Comparison of ENCODE assay signal across 8 mouse cellular contexts in genomic region chr9:37488611-37489396, GRCm38 (mm10). TPM values are rescaled to one million over a fixed set of nuclear protein-coding genes. Genes with fewer than 3 reads are reported as not detected.
DNase-seq lines count a peak whose midpoint lies in the region; ATAC-seq and TF ChIP-seq lines count a peak whose summit lies in the region.

Gene Msantd2 (plus strand): TSS chr9:37489319.

- H3K4me1 ChIP-seq in ES-Bruce4 (ENCODE audit: control insufficient read depth, insufficient read depth, low read length) = peaks cover 2% of the 10 kb centered on the region
- H3K4me1 ChIP-seq in forebrain, embryonic 15.5 days = peaks cover 30% of the 10 kb centered on the region
- peaks cover 3% of the 10 kb centered on the region; the same call in 1 of the 2 replicates for H3K4me1 ChIP-seq in lung, adult 2 months (ENCODE audit: control insufficient read depth, insufficient read depth, low read length)

- no peak for TF ChIP-seq POLR2A in ES-Bruce4 (IDR thresholded peaks at IDR 0.05; ENCODE audit: insufficient read depth, low read length)
- TF ChIP-seq POLR2A in lung, adult 2 months (IDR thresholded peaks at IDR 0.05; ENCODE audit: borderline replicate concordance, extremely low read depth, low read depth, low read length) = peak; percentile 76

- ATAC-seq in forebrain, embryonic 15.5 days (replicated peaks) = peak; percentile 98
- peak; percentile 81 for ATAC-seq in neutrophil, adult 5-6 weeks (ENCODE audit: extremely low read depth, insufficient number of reproducible peaks, low FRiP score, poor library complexity, severe bottlenecking)

- under 1% methylated on average over 40 of the region's 44 CpGs for WGBS in forebrain, embryonic 15.5 days
- under 1% methylated on average over 44 of the region's 44 CpGs for WGBS in lung, adult 2 months

- peak within 1 kb of the TSS; percentile 93 for H3K27ac ChIP-seq in ES-Bruce4 (ENCODE audit: insufficient read depth, low read length)
- peak within 1 kb of the TSS; percentile 98 for H3K27ac ChIP-seq in forebrain, embryonic 15.5 days (replicated peaks)

- DNase-seq in cerebellum, adult 11 months = peak; percentile 87
- DNase-seq in heart, postnatal 25 days (ENCODE audit: low spot score) = peak; percentile 86
- peak; percentile 78 to 88 for DNase-seq in layer of hippocampus, adult 18-20 months (ENCODE audit: low spot score in 2 of 2)
- DNase-seq in lung, adult 2 months = peak; percentile 93
- peak; percentile 71 to 72 for DNase-seq in thymus, adult 18-20 months

- TF ChIP-seq CTCF in ES-Bruce4 (IDR thresholded peaks at IDR 0.05; ENCODE audit: low read depth, low read length) = no peak
- no peak for TF ChIP-seq CTCF in lung, adult 2 months (IDR thresholded peaks at IDR 0.05; ENCODE audit: insufficient read depth, low read length)

- no peaks in the 10 kb centered on the region for H3K27me3 ChIP-seq in ES-Bruce4 (ENCODE audit: control insufficient read depth, insufficient read depth, low read length, poor library complexity, severe bottlenecking)
- H3K27me3 ChIP-seq in forebrain, embryonic 15.5 days = no peaks in the 10 kb centered on the region

- intact Hi-C loops in heart, postnatal 25 days (cut with DNase I) = loop anchor here (1.0 to 2.0 kb wide), 2 partner anchors 38 to 123 kb away; no protein-coding TSS in a partner anchor

- TF ChIP-seq EP300 in ES-Bruce4 (IDR thresholded peaks at IDR 0.05; ENCODE audit: insufficient read depth, low read depth, low read length) = no peak

- H3K9me3 ChIP-seq in ES-Bruce4 (replicated peaks; ENCODE audit: control insufficient read depth, insufficient read depth, low read length, poor library complexity, severe bottlenecking) = no peaks in the 10 kb centered on the region
- no peaks in the 10 kb centered on the region for H3K9me3 ChIP-seq in forebrain, embryonic 15.5 days

- peak within 1 kb of the TSS; percentile 86 for H3K4me2 ChIP-seq in forebrain, embryonic 15.5 days (replicated peaks)

- H3K4me3 ChIP-seq in ES-Bruce4 (ENCODE audit: low read depth, low read length) = peak within 1 kb of the TSS; percentile 87
- H3K4me3 ChIP-seq in forebrain, embryonic 15.5 days = peak within 1 kb of the TSS; percentile 92
- H3K4me3 ChIP-seq in lung, adult 2 months (replicated peaks; ENCODE audit: extremely low read depth, low read depth, low read length) = peak within 1 kb of the TSS; percentile 85

- peaks cover 8% of the 10 kb centered on the region for H3K36me3 ChIP-seq in ES-Bruce4 (ENCODE audit: control insufficient read depth, insufficient read depth, low read length, poor library complexity, severe bottlenecking)
- no peaks in the 10 kb centered on the region for H3K36me3 ChIP-seq in forebrain, embryonic 15.5 days

- peak within 1 kb of the TSS; percentile 98 for H3K9ac ChIP-seq in ES-Bruce4 (ENCODE audit: low read depth, poor library complexity, severe bottlenecking)
- peak within 1 kb of the TSS; percentile 93 for H3K9ac ChIP-seq in forebrain, embryonic 15.5 days (replicated peaks)

RNA-seq across cellular contexts. Expression of gene Msantd2, which starts in this region (rescaled TPM):
- 85.4 and 85.6 TPM in 2 replicates for polyA plus RNA-seq in ES-Bruce4 (2011; ENCODE audit: insufficient read depth, insufficient read length, low read depth, missing spikeins)
- 34.1 and 34.7 TPM in 2 replicates for polyA plus RNA-seq in forebrain, embryonic 15.5 days (2015; fragmentation: Nextera tagmentation; extraction: Ambion mirVana)
- total RNA-seq in heart, postnatal 25 days (2021) = 1 to 10 TPM; 7.8 to 8.0 TPM
- 10 to 100 TPM; 22.9 to 23.1 TPM for total RNA-seq in layer of hippocampus, adult 18-20 months (2021)
- polyA plus RNA-seq in lung, adult 2 months (2012; rRNA removed) = 22.9 and 28.5 TPM in 2 replicates
- total RNA-seq in neutrophil, adult 5-6 weeks (2017) = 56.7 and 63.6 TPM in 2 replicates

Comparison
In these comparisons a context has a peak if more than half of its experiments do, and no peak if none do; other contexts are left out.
1. Peak in every context shown above with its lines: DNase-seq, ATAC-seq, H3K4me3 ChIP-seq and H3K27ac ChIP-seq.